Mouse (Mus musculus) large intestine, adult 2 months (tissue): ENCODE data around the gene Slc1a5. TPM values are rescaled to one million over a fixed set of nuclear protein-coding genes. Genes with fewer than 3 reads are reported as not detected.

Experiments used
- DNase-seq: peaks from one replicate; pipeline ENCODE4 v3.0.0-alpha.2; 2012; ENCODE audit warnings: low read depth, low spot score
- WGBS: fragments of 180-500 bp; shearing (Covaris S2); methylation state at CpG from one replicate; pipeline ENCODE4 v1.1.7; 2018; 5-methylcytosine and 5-hydroxymethylcytosine counted together
- polyA plus RNA-seq: library from polyadenylated mRNA; depleted of rRNA; stranded (reverse); fragments of >200 nt; gene quantifications from 2 replicates; pipeline ENCODE4 v1.2.3, GENCODE M21; 2012

Gene Slc1a5
- polyA plus RNA-seq, 1 experiment, result 82.4 TPM

DNA sequence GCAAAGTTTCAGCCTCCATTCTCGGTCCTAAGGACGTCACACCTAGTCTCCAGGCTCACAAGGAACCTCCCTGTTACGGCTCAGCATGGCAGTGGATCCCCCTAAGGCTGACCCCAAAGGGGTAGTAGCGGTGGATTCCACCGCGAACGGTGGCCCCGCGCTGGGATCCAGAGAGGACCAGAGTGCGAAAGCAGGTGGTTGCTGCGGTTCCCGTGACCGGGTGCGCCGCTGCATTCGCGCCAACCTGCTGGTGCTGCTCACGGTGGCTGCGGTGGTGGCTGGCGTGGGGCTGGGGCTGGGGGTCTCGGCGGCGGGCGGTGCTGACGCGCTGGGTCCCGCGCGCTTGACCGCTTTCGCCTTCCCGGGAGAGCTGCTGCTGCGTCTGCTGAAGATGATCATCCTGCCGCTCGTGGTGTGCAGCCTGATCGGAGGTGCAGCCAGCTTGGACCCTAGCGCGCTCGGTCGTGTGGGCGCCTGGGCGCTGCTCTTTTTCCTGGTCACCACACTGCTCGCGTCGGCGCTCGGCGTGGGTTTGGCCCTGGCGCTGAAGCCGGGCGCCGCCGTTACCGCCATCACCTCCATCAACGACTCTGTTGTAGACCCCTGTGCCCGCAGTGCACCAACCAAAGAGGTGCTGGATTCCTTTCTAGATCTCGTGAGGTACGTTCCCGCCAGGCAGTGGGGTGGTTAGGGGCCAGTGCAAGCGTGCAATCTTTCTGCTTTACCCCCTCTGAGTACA is 845 bp downstream of the Slc1a5 start:
- under 1% methylated on average over 60 of the region's 60 CpGs for WGBS
- no peak for DNase-seq

DNA sequence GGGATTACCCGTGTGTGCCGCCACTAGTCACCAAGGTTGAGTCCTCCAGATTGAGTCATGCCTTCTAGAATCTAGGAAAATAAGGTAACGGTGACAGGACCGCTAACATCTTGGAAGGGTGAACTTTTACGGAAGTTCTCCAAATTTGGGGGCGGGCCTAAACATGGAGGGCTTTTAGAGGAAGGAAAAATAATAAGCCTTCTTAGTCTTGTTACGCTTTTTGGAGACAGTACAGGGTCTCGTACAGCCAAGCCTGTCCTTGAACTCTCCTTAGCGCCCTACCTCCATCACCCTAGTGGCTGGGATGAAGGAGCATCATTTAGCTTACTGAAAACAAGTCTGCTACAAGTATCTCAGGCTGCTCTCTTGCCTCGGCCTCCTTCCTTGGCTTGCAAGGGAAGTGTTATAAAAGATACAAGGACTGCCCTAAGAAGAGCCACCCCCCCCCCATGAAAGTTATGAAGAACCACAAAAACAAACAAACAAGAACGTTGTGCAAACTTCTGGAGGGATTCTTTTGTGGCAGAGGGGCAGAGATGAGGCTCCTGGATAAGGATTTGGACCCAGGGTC is 1.5 kb downstream of the Slc1a5 start:
- no peak for DNase-seq
- 5% methylated on average over 11 of the region's 11 CpGs for WGBS

- 8% methylated on average over 10 of the region's 10 CpGs for WGBS
Observed at GRCm38 (mm10) chr7:16783224-16783688, 2.1 kb downstream of the Slc1a5 start.

GRCm38 (mm10) chr7:16783758-16784415 is 2.7 kb downstream of the Slc1a5 start:
- DNase-seq, result no peak
- 17% methylated on average over 17 of the region's 17 CpGs for WGBS

More at GRCm38 (mm10) chr7:16783224-16783688, 2.1 kb downstream of the Slc1a5 start:
- no peak for DNase-seq

- WGBS, result 18% methylated on average over 10 of the region's 10 CpGs
- no peak for DNase-seq
Observed at GRCm38 (mm10) chr7:16784498-16784976, 3.4 kb downstream of the Slc1a5 start.

DNA sequence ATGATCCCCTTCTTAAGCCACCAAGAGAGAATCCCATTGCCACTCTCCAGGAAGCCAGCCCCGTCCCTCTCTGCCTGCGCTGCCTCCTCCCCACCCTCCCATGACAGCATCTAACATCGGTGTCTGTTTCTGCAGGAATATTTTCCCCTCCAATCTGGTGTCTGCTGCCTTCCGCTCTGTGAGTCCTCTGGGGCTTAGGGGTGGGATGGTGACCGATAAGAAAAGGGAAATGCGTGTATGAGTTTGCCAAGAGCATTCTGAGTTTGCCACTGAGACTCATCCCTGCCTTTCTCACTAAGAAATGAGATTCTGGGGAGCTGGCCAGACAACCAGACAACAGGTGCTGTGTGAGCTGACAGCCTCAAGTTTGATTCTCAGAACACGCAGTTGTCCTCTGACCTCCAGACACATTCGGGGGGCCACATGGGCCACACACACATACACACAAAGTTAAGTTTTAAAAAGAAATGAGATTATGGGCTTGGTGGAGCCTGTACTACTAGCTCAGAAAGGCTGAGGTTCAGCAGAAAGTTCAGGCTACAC is 4.5 kb downstream of the Slc1a5 start:
- no peak for DNase-seq
- WGBS, result 33% methylated on average over 8 of the region's 8 CpGs

- WGBS, result 12% methylated on average over 5 of the region's 5 CpGs
- DNase-seq, result no peak
Observed at GRCm38 (mm10) chr7:16792316-16792715, 11.2 kb downstream of the Slc1a5 start.

GRCm38 (mm10) chr7:16793010-16793725 is 12.0 kb downstream of the Slc1a5 start:
- no peak for DNase-seq
- WGBS, result 76% methylated on average over 19 of the region's 19 CpGs

DNA sequence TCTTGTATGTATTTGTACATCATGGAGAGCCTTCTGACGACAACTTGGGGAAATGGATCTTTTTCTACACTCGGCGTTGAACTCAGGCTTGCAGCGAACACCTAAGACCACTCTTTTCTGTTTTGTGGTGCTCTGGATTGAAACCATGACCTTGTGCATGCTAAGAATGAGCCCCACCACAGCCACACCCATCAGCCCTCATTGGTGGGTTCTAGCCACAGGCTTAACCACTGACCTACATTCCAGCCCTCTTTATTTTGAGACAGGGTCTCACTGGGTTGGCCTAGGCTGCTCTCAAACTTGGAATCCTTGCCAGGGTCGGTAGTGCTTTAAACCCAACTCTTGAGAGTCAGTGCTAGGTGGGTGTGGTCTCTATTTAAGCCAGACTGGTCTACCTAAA is 13.7 kb downstream of the Slc1a5 start:
- no peak for DNase-seq
- 84% methylated on average over 5 of the region's 5 CpGs for WGBS

GRCm38 (mm10) chr7:16804409-16805028 is 23.4 kb downstream of the Slc1a5 start:
- 32% methylated on average over 8 of the region's 8 CpGs for WGBS

GRCm38 (mm10) chr7:16807936-16808335 is 26.8 kb downstream of the Slc1a5 start:
- WGBS, result 90% methylated on average over 9 of the region's 9 CpGs
- DNase-seq, result no peak

More at GRCm38 (mm10) chr7:16804409-16805028, 23.4 kb downstream of the Slc1a5 start:
- no peak for DNase-seq

DNA sequence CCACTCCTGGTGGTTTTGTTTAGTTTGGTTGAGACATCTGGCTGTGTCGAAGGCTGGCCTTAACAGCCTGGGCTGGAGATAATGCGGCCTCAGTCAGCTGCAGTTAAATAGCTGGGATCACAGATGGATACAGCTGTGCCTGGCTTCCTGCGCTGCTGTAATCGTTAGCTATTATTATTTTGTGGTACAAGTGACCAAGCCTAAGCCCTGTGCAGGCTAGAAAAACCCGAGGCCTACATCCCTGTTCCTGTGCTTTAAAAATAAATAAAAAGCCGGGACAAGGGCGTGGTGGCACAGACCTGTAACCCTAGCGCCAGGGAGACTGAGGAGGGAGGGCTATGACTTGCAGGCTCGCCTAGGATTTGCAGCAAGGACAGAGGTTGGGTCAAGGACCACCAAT is 27.5 kb downstream of the Slc1a5 start:
- 41% methylated on average over 9 of the region's 9 CpGs for WGBS
- no peak for DNase-seq

DNA sequence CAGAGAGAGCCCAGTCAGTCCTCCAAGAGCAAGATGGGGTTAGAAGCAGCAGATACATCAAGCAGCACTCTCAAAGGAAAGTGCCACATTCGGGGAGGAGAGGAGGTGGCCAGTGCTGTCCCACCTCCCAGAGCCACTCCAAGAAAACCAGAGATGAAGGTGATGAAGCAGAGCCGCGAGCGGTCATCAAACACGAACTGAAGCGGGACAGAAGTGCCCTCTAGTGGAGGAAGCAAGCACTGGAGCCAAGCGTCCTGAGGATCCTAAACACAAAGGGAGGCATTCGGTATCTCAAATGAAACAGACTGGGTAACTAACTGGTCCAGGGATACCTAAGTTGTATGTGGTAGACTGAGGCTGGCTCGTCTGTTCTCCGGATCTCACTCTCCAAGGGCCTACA is 28.6 kb downstream of the Slc1a5 start:
- 23% methylated on average over 10 of the region's 10 CpGs for WGBS
- DNase-seq, result no peak

GRCm38 (mm10) chr7:16810399-16810919 is 29.3 kb downstream of the Slc1a5 start:
- WGBS, result 91% methylated on average over 28 of the region's 28 CpGs
- no peak for DNase-seq

GRCm38 (mm10) chr7:16810920-16811648 is 29.9 kb downstream of the Slc1a5 start:
- WGBS, result 76% methylated on average over 90 of the region's 90 CpGs
- no peak for DNase-seq

GRCm38 (mm10) chr7:16811649-16812070 is 30.5 kb downstream of the Slc1a5 start:
- DNase-seq, result no peak
- 76% methylated on average over 17 of the region's 17 CpGs for WGBS

DNA sequence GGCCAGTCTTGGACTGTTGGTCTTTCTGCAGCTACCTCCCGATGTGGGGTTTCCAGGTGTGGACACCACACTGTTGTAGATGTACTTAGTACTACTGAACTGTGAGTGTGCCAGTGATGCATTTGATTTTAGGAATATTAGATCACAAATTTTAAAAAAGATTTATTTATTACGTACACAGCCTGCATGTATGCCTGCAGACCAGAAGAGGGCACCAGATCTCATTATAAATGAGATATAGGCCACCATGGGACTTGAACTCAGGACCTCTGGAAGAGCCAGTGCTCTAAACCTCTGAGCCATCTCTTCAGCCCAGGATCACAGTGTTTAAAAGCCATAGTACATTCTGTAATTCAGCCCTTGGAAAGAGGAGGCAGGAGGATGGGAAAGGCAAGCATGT is 31.4 kb downstream of the Slc1a5 start:
- no peak for DNase-seq
- WGBS, result 76% methylated on average over 2 of the region's 2 CpGs

GRCm38 (mm10) chr7:16815351-16815941 is 34.3 kb downstream of the Slc1a5 start, which contains the start of gene Strn4:
TSS of gene Strn4 (plus strand) at chr7:16815889.
- 13% methylated on average over 1 of the region's 1 CpGs for WGBS
- no peak for DNase-seq
